Mouse (Mus musculus) T-cell, adult 2 months (primary cell): ENCODE measurements at regions not wholly inside any gene's neighbourhood (a gene's known extent, or its start where the extent isn't known, plus 50 kb on each side); places are given as distances from the start of the nearest gene placed in this dataset.

Source experiments
- DNase-seq: peaks from one replicate; pipeline ENCODE4 v3.0.0; 2022; ENCODE audit warnings: low spot score

DNA sequence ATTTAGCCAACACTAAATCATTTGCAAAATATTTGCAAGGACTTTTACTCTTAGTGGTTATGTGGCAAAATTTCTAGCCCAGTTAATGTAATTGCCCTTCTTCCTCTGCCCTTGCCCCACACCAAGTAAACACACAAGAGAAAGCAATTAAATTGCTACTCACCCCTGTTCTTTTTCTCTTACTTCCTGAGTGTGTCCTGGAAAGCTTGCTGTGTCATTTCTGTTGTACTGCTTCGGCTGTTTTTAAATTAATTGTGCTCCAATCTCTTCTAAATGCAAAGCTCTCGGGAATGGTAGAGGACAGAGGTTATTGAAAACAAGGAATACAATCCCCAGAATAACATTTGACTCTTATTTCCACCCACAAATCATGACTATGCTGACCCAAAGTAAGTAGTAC, 647.4 kb upstream of the Cited2 start:
- DNase-seq: no peak

DNA sequence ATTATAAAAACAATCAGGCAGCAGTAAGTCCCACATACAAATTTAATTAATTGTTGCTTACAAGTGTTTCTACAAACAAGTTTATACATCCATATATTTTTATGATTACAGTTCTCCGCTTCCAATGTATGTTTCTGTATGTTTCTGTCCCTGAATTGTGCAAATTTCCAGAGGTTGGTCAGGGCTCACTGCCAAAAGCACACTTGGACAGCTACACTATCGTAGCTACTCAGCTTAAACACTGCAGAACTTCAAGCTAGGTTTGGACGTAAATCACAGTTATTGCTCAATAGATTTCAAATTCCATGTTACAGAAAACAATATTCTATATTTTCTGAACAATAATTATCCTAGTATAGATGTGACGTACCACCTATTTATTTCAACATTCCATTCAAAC, 646.8 kb upstream of the Cited2 start:
- no peak for DNase-seq

DNA sequence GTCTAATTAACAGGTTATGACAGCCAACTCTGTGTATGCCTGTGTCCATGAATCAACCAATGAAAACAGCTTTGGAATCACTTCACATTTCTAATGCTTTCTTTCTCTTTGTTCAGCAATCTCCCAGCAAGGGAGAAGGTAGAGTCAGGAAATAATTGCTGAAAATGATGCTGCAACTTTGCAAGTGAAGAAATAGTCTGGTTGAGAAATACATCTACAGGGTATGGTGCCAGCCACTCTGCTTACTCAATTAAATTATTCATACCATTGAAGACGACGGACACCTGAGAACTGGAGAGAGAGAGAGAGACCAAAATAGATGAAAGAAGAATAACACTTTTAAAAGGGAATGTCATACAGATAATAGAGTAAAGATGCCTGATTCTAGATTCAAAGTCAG, 645.4 kb upstream of the Cited2 start:
- no peak for DNase-seq

DNA sequence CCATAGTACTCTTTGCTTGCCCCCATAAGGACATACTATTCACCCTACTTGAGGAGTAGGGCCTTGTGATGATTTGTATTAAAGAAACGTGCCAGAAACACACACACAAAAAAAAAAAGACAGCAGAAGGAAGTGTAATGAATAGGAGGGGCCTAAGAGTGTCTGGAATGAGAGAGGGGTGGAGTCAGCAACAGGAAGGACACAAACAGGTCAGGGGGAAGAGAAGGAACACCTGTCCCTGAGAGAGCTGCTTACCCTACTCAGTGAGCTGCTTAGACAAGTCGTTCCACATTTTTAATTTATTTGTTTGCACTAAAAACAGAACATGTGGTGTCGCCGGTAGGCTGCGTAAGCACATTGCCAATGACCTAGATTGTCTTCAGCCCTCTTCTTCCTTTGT, 642.2 kb upstream of the Cited2 start:
- DNase-seq: no peak

DNA sequence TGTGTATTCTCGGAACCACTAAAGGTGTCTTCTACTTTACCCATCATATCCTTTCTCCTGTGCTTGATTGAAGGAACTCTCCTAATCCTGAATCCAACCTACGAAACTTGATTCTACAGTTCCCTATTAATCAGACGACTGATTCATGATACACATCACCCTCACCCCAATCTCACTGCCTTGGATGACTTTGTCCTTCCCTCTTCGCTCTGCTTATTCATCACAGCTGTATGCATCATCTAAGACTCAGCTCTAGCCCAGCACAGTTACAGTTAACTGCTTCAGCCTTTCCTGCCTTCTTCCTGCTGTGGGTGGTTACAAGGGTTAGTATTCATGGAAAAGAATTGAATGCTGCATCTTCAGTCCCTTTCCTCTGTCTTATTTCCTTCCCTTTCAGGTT, 640.1 kb upstream of the Cited2 start:
- DNase-seq: no peak

DNA sequence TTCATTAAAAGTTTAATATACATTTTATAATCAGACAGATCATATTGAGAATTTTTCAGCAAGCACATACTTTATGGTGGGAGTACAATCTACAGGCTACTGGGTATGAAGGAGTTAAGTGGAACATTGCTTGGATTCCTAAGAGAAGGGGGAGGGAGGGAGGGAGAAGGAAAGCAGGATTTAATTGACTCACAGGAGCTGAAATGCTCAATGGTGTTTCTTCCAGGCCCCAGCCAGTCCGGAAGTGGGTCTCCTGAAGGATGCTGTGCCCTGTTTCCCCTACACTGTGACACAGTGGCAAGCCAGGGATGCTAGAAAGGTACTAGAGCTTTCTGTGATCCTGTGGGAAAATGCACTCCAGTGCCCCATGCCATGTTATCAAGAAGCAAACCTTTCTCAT, 621.0 kb upstream of the Cited2 start:
- no peak for DNase-seq

DNA sequence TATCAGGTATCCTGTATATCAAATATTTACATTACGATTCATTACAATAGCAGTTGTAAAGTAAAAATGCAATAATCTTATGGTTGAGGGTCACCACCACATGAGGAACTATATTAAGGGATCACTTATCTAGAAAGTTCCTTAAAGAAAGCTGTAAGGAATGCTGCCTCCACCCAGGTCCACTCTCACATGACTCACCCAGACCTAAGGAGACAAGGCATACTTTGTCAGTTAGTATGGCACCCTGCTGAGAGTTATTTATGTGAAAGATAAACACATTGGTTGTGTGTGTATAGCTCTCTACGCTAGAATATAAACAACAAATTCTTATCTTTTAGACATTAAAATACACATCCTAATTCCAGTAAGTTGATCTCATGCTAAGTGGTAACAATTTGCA, 619.6 kb upstream of the Cited2 start:
- DNase-seq: no peak

DNA sequence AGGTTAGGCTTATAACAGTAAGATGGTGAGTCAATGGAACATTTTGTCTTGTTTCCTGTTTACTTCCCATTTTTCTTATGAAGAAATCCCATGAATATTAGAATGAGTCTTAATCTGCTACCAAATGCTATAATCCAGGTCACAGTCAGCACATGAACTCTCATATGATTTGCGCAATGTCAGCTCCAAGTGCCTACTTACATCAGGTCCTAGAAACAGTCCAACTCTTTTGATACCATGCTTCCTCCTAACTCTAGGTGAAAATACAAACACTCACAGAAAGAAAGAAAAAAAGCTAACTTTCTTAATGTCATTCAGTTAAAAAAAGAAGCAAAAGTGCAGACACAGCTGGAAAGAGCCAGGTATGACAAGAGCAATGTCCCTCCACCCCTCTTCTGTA, 616.2 kb upstream of the Cited2 start:
- DNase-seq: no peak

DNA sequence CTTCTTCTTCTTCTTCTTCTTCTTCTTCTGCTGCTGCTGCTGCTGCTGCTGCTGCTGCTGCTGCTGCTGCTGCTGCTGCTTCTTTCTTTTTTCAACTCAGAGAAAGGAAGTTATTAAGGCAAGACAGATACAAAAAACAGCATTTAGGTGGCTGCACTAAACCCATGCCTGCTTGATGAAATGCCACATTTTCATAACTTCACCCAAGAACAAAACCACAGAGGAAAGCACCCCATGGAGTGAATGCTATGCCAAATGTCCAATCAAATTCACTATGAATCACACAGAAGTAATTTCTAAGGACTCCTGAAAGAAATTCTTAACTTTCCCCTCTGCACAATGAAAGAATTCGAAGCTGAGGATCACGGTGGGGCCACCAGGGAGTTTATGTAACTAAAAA, 611.9 kb upstream of the Cited2 start:
- no peak for DNase-seq

DNA sequence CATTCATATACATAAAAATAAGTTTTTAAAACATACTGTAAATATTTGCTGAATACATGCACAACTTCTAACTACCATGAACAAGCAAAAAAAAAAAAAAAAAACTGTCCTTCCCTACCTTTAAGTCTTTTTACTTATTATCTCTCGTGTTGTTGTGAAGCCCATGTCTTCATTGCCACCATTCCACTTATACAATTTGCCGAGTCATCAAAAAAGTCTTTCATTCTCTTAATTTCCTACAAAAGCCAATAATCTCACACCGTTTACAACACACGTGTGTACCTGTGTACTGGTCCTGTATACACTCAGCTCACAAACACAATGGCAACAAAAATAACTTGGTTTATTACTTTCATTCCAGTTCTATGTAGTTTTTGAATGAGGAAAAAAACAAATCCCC, 608.2 kb upstream of the Cited2 start:
- DNase-seq: no peak

DNA sequence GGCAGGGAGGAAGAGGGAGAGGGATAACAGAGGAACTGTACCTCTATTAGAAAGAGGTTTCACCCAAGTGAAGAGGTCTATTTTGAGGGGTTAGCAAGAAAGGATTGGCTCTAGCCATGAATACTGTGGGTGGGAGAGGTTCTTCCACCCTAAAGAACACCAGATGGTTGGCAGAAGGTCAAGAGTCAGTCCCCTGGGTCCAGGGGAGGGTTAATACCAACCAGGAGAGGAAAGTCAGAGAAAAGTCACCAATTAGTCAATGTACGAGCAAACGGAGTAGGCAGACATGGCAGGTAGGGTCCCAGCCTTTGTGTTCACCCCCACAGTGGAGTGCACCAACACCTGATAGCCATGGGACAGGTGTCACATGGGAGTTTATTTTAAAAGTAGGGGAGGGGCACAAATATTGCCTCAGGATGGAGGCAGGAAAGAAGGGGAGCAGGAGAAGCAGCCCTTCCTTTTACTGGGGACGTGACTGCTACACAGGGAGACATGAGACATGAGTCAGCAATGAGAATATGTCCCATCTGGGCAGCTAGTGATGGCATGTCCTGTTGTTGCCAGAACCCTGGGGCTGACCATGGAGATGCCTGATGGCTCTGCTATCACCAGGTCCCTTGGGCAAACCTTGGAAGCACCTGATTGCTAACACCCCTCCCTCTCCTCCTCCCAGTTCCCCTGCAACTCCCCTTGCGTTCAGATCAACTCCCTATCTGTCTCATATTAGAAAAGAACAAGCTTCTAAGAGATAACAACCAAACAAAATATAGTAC, 593.4 kb upstream of the Cited2 start:
- DNase-seq: no peak

DNA sequence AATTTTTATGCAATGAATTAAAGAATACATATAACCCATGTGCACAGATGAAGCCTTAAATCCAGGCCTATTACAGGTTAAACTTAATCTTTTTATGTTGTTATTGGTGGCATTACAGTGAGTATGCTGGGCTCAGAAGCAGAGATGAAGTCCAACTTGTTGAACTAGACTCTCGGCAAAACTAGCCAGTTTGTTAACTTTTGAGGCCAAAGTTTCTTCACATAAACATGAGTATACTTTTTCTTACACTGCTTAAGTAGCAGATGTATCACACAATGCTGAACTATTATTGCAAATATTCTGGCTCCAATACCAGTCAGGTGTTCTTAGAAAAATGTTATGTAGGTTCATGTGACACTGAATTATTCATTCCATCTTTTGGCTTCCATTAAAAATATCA, 592.4 kb upstream of the Cited2 start:
- no peak for DNase-seq

DNA sequence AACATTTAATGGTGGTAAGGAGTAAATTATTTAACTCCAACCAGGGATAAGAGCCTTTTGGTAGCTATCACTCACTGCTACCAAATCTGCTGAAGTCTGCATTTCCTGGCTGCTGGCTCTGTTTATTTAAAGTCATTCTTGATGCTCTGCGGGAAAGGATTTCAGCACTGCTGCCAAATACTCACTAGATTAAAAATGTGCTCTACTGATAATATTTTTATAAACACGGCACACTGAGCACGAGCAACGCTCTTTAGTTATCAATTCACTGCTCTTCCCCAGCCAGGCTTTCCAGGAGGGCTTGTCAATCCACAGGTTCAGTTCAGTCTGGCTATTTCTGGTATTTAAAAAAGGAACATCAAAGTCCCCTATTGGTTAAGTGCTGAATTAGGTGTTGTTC, 591.3 kb upstream of the Cited2 start:
- no peak for DNase-seq

DNA sequence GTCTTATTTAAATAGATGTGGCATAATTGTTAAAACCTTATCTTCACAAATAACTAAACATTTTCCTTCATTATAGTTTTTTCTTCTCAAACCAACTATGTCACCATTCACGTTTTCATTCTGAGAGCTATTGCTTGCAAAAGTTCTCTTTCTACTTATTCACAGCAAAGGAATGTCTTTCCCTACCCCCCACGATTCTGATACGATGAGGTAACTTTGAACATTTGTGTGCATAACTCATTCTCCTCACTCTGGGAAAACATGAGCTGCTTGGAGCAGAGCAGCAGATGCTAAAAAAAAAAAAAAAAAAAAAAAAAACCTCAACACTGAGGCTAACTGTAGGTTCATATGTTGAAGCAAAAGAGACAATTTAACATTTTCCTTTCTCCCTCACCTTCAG, 547.6 kb upstream of the Cited2 start:
- DNase-seq: no peak

DNA sequence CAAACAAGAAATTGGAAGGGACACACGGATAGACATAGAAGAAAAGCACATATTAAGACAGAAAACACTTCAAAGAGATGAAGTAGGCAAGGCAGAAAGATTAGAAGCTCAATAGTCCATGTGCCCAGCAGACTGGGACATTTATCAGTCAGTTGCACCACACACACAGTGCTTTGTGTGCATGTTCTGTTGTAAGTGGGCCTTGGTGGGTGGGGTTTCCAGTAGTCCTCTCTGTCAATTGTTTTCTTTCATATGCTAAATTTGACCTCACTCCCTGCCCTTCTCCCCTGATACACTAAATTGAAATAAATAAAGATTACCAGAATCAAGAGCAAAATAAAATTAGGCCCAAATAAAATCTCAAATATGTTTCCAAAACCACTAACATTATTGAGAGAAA, 546.0 kb upstream of the Cited2 start:
- no peak for DNase-seq

DNA sequence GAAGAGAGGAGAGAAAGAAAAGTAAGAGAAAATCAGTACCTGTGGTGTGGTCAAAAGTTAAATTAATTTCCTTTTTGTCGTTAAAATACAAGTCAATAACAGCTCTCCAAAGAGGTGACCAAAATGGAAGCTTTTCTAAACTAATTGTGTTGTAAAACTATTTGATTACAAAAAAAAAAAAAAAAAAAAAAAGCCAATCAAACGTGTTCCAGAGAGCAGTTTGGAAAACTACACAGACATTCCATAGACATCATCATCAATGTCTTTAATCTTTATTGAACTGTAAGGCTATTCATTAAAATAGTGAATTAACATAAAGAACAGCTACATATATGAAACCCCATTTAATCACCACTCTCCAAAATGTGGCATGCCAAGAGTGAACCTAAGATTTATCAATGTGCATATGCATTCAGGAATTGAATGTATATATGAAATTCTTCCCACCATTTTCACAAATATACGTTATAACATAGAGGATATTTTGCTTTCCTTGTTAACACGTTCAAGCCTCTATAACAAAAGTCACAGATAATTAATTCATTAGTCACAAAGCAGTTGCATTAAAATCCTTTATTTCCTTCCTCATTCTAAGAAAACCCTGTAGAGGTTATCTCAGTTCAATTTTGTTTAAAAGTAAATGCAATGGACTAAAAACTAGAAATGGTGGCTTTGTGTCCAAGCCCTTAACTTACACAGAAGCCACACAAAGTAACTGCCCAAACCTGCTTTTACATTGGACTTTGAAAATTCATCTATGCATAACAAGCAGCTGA, 545.3 kb upstream of the Cited2 start:
- DNase-seq: no peak

DNA sequence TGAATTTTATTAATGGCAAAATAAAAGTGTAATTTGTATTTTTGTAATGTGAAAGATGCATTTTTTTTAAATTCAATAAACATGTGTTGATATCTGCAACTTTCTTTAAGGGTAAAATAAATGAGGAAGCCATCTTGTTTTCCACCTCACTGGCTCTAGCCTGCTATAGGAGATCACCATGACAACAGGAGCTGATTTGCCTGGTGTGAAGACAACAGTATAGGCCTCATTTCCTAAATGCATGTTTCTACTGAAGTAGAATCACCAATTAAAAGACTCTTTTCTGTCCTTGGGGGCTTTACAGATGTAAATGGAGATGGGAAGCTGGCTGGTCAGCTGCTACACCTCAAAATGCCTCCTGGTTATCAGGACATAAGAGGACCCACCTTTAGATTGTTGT, 544.4 kb upstream of the Cited2 start:
- DNase-seq: no peak

DNA sequence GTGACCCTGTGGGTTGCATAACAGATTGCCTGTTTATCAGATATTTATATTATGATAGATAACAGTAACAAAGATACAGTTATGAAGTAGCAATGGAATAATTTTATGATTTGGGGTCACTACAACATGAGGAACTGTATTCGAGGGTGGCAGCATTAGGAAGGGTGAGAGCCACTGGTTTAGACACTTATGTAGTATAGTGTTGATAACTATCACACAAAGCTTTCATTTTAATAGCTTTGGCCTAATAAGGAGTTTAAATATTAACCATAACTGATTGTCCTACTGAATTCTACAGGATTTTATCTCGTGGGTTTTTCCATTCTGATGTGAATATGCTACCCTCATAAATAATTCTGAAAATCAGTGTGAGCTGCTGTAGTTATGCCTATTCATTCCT, 538.6 kb upstream of the Cited2 start:
- DNase-seq: no peak

DNA sequence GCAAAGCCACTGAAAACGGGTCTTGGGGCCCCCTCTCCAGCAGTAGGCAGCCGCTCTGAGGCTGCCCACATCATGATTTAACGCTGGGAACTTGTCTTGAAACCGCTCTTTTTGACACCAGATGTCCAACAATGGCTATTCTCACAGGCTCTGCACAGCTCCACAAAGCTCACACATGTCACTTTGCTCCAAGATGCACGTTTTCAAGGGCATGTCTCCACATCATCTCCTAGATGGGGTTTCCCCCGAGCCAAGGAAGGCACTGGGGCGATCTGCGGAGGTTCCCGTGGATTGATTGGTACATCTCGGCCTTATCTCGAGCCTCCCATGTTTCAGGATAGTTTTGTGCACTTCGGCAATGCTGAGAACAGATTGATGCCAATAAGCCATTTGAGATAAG, 526.8 kb upstream of the Cited2 start:
- no peak for DNase-seq

DNA sequence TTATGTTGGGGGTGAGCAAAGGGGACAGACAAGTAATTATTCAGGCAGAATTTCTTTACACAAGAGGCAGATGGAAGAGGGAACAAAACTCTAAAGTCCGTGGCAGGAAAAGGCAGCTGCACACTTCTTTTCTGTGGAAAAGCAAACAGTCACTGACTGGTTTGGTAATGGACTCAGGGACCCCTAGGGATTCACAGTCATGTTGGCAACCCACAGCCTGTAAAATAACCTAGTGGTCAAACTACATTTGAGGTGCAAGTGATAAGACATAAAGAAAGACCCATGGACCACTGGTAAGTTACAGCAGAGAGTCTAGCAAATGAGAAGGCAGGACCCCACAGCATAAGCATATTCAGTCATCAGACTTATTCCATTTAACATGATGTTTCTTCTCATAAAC, 526.4 kb upstream of the Cited2 start:
- no peak for DNase-seq

DNA sequence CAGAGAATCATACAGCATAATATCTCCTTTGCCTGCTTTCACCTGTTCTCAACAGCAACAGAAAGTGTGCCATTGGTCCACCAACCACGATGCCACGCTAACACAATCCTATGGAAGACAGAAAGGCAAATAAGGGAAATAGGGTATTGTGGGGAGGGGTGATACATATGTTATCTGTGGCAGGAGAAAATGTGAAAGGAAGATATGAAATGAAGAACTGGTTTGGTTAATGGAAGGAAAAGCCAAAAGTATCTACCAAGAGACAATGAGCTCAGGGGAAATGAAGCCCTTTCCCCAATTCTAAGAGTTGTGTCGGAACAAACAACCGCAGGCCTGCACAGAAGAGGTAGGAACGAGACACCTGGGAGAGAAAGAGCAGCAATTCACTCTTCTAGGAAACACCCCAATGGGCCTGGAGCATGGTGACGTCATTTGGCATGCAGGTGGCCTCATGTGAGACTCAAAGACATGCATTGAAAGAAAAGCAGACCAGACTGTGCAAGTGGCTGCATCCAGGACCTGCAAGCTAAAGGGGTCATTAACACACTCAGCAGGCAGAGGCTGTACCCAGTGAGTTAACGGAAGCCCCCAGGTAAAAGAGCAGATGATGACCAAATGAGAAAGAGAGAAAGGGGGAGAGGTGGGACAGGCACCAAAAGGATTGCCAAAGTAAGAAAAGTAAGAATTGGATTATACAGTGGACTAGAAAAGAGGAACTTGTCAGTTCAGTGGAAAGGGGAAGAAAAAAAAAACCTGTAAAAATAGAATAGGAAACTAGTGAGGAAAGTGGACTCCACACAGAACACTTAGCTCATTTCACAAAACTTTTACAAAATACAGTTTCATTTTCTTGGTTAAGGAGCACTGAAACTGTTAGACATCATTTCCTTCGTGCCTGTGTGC, 522.2 kb upstream of the Cited2 start:
- no peak for DNase-seq

DNA sequence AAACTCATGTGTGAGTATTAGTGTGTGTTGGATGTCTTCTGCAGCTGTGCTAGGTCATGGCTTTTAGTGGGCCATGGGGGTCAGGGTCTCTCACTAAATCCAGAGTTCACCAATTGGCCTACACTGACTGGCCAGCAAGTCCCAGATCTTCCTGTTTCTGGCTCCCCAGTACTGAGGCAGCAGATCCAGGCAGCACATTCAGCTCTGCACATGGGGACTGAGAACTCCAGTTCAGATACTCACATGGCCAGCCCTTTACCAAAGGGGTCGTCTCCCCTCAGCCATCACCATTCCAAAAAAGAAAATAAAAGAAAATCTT, 521.6 kb upstream of the Cited2 start:
- no peak for DNase-seq
